Mouse (Mus musculus): ENCODE measurements at regions not wholly inside any gene's neighbourhood (a gene's known extent, or its start where the extent isn't known, plus 50 kb on each side); places are given as distances from the start of the nearest gene placed in this dataset.

DNA sequence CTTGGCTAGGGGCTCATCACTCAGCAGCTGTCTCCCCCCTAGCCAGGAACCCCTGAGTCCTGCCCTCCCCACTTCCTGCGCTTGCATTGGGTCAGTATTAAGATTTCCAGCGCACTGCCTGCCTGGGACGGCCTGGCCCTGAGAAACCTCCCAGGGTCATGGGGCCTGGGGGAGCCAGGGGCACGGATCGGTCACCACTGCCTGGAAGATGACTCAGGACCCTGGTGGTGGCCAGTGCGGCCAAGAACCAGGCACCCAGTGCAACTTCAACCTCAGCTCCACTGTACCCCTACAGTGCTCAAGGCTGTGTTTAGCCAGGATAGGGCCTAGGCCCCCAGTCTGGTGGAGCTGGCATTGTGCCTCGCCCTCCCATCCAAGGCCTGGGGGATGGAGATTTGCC is 111.9 kb upstream of the Zbtb40 start:
- DNase-seq (ENCODE audit: low spot score): no peak

DNA sequence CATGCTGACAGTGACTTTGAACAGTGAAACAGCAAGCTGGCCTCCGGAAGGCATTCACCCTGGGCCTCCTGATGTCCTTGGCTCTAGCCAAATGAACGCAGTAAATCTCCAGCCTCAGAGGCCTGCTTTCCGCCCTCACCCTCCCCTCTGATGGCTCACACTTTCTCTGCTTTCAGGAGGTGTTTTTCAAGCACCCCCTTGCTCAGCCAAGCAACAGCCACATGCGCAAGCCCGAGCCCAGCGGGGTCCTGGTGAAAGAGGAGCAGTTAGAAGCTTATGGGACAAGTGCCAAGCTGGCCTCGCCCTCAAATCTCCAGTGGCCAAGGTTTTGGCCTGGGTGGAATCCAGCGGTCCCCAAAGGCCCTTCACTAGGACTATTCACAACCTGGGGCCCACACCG is 109.6 kb upstream of the Zbtb40 start:
- DNase-seq (ENCODE audit: low spot score): no peak

DNA sequence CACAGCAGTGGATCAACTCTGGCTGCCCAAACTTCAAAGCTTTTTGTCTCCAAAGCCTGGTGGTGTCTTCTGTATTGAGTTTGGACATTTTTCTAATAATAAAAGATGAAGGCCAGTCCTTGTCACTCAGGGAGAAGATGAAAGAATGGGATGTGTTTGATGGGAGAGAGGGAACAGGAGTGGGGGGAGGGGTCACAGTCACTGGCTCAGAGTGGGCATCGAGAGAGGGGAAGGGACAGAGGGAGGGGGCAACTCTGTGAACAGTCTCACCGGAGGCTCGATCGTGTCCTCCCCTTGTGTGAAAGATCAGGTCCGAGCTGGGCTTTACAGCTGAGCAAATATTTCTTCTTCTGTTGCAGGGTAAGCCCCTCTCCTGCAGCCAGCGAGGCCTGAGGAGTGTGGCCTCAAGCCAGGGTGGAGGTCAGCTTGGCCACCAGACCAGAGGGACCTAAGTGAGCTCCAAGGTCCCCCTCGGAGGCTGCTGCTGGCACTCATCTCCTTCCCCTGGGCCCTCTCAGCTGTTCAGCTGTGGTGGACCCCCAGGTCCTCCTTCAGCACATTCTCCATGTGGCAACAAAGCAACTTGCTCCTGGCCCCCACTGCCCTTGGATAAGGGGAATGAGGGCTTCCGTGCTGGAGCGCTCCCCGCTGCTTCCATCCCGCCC is 108.0 kb upstream of the Zbtb40 start:
- DNase-seq (ENCODE audit: low spot score): no peak

GRCm38 (mm10) chr4:137148756-137149155 is 100.2 kb upstream of the Zbtb40 start:
- no peak for DNase-seq (ENCODE audit: low spot score)

DNA sequence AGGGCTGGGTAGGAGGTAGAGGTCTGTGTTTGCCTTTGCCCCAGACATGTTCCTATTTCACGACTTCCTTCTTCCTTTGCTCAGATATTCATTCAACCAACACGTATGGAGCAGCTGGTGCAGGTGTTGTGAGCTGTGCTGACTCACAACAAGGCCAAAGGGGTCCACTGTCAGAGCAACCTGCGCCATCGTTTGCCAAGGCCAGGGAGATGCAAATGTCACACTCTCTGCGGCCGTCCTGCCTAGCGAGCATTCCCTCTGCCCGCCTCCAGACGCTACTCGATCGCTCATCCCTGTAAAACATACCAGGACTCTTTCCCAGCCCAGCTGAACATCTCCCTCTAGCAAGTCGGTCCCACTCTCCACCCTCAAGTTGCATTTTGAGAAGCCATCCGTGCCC is 99.2 kb upstream of the Zbtb40 start:
- no peak for DNase-seq (ENCODE audit: low spot score)

- DNase-seq (ENCODE audit: low spot score): no peak
These were observed 97.7 kb upstream of the Zbtb40 start for GRCm38 (mm10) chr4:137146326-137146725.

DNA sequence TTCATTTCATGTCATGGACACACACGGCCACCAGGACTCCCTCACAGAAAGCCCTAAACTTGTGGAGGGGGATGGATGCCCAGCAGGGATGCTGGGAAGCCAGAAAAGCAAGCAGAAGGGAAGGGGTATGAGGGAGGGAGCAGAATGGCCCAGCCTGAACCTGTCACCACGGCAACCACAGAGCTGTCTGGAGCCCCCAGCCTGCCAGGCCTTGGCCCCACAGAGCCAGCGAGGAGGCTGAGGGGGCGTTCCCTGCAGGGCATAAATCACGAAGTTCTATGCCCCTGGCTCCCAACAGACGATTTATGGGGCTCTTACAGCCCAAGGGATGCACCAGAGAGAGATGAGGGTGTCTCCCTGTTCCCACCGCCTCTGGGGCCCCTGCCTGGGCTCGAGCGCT is 93.7 kb upstream of the Zbtb40 start:
- DNase-seq (ENCODE audit: low spot score): no peak

DNA sequence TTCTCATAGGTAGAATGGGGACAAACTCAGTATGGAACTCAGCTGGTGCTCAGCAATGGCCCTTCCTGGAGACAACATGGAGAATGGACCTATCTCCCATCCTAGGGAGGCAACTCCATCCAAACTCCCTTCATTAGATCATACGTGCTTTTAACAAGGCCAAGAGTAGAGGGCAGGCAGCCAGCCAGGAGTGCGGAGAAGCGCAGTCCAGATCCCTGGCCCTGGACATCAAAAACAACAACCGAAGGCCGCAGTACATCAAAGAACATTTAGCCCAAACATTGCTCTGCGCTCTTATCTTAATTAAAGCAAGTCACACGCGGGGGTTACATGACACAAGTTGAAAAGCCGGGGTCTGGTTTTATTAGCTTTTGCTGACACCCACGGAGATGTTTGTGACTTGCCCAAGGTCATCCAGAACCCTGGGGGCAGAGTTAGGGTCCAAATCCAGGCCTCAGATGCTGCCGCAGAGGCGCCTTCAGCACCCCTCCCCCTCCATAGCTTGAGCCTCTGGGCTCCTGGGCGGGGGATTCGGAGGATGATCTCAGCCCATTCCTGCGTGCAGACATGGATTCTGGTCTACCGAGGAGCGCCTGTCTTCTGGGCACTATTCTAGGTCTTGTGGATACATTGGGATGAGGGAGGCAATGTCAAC is 90.6 kb upstream of the Zbtb40 start:
- no peak for DNase-seq (ENCODE audit: low spot score)

DNA sequence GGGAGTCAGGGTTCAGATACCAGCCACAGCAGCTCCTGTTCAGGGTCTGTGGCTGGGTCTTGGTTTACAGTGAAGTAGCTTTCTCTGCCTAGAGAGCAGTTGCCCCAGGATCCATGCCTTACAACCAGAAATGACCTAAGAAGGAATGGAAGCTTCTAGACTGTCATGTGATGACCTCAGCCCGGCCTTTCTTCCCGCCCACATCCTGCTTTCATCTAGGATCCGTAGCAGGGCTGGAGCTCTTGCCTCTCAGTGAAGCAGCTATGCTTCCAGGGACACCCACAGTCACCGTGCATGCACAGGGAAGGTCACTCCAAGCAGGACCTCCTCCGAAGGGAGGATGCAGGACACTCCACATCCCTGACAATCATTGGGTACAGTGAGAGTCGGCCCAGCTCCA is 89.5 kb upstream of the Zbtb40 start:
- DNase-seq (ENCODE audit: low spot score): no peak

DNA sequence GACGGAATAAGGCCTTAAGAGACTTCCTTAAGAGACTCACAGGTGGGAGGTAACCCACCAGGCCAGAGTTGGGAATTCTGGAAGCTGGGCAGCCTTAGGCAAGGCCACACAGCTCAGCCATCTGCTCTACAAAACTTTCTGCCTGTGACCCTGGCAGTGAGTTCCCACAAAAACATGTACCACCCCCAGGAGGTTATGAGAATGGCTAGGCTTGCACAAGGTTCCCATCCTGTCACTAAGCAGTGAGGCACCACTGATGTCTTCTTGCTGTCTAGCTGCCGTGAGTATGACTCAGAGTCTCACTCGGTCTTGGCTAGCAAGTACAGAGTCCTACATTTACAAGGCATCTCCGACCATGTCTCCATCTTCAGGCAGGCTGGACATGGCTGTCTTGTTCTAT is 87.7 kb upstream of the Zbtb40 start:
- DNase-seq (ENCODE audit: low spot score): no peak

DNA sequence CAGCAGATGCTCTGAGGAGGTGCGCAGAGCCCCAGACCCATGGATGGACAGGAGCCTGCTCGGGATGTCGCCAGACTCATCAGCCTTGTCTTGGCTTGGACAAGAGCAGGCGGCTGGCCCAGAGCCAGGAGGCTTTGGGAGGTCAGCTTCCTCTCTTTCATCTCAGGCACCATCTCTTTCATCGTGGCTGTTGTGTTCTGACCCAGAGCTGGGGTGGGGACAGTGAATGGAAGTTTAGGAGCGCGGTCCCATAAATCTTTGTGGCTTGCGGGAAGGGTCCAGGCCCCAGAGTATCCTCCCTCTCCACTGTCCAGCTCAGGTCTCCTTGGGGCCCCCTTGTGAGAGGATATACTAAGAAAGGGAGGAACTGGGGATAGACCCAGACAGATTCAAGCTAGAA is 87.2 kb upstream of the Zbtb40 start:
- peak; percentile 53 for DNase-seq (ENCODE audit: low spot score)

GRCm38 (mm10) chr4:137134553-137134952 is 86.0 kb upstream of the Zbtb40 start:
- DNase-seq (ENCODE audit: low spot score): no peak

DNA sequence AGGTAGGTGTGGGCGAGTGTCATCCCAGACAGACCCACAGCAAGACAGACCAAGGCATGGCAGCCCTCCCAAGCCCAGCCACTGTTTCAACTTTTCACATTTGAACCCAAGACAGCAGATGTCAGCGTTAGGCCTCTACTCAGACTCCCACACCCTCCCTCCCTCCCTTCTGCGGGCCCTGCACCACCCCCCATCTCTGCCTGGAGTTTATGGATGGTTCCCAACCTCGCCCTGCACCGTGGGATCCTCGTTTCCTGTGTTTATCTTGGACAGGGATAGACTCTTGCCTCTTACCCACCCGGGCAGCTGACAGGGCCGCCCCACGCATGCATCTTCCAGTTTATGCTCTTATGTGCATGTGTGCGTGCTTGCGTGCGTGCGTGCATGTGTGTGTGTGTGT is 85.2 kb upstream of the Zbtb40 start:
- peak; percentile 50 for DNase-seq (ENCODE audit: low spot score)

DNA sequence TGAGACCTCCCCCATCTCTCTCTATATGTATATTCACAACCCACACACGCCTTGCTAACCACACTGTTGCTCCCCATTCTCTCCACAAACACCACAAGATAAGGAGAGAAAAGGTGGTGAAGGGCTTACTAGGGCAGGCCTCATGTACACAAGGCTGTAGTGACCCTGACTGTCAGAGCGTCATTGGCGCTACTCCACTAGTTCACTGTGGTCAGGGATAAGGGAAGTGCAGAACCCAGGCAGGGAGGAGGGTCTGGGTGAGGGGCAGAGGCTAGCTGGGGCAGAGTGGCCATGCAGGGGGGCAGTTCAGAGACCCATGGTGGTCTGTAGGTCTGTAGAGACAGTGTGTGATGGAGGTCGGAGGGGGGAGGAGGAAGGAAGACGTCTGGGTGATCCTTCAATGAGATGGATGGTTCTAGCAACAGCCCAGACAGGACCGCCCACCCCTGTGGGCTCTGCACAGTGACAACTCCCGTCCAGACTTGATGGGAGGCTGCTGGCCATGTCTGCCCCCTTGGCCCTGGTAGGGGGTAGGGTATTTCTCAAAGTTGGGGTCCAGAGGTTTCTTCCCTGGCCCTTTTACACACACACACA is 82.1 kb upstream of the Zbtb40 start:
- DNase-seq (ENCODE audit: low spot score): no peak

GRCm38 (mm10) chr4:137128152-137128551 is 79.6 kb upstream of the Zbtb40 start:
- DNase-seq (ENCODE audit: low spot score): no peak

DNA sequence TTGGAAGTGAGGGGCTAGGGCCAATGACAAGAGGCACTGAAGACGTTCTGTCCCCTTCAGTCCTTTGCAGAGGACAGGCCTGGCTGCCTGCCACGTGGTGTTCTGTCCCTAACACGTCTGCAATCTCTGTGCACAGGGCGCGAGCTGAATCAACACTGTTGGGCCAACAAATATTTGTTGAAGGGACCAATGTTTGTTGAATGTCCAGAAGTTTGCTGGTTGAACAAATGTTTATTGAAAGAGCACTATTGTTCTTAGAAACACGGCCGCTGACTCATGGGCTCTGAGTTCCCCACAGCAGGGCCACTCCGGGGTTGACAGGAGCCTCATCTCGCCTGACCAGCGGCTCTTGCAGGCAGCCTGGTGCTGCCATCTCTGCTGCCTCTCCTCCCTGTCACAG is 73.1 kb upstream of the Zbtb40 start:
- DNase-seq (ENCODE audit: low spot score): peak; percentile 45

- DNase-seq (ENCODE audit: low spot score): no peak
These were observed 72.0 kb upstream of the Zbtb40 start for GRCm38 (mm10) chr4:137120597-137120996.

- DNase-seq (ENCODE audit: low spot score): no peak
These were observed 69.7 kb upstream of the Zbtb40 start for GRCm38 (mm10) chr4:137118332-137118715.

GRCm38 (mm10) chr4:137117471-137118331 is 69.1 kb upstream of the Zbtb40 start:
- DNase-seq (ENCODE audit: low spot score): peak; percentile 60

GRCm38 (mm10) chr4:137115062-137115461 is 66.5 kb upstream of the Zbtb40 start:
- DNase-seq (ENCODE audit: low spot score): no peak

DNA sequence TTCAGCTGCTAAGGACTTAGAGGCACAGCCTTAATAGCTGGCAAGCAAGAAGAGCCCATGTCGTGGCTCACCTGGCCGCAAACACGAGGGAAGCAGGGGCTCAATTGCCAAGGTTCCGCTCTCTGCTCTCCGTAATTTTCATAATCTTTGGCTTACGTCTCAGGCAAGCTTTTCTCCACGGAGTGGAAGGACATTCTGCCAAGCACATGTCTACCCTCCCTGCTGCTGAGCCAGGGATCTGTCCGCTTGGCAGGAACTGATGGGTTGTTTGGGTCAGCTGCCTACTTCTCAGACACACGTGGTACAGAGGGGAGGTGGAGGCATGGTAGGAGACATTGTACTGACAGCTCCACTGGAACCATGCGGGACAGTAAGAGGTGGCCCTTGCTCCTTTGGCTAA is 61.7 kb upstream of the Zbtb40 start:
- no peak for DNase-seq (ENCODE audit: low spot score)

DNA sequence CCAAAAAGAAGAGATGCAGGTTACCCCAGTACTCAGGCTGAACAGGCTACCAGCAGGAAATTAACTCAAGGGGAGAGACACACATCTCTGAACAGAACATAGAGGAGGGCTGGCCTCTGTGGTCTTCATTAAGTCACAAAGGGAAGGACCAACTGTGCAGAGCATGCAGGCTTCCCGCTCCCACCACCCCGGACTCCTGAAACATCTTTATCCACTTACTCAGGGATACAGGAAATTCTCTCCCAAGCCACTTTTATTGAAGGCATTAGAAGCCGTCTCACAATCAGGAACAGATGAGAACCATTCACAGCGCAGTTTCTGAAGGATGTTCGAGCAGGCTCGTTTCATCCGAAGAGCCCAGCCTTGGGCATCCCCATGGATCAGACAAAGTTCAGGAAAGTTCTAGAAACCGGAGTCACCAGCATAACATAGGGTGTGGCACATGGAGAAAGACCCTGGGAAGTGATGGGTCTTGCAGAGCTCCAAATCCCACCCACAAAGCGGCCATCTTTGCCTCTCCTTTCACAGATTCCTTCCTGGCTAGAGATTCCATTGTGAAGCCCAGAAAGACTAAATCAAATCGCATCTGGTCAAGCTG is 55.9 kb upstream of the Zbtb40 start:
- DNase-seq (ENCODE audit: low spot score): no peak
